Mouse (Mus musculus) cortical plate, adult 2 months (tissue): ENCODE measurements at regions not wholly inside any gene's neighbourhood (a gene's known extent, or its start where the extent isn't known, plus 50 kb on each side); places are given as distances from the start of the nearest gene placed in this dataset.

Experiments used
- H3K27ac ChIP-seq: fragments of 200-500 bp; 2 replicates; pipeline ENCODE4 v1.5.1; 2012; ENCODE audit warnings: low read length, control low read depth, inconsistent platforms; ENCODE audit not compliant: insufficient read depth
- H3K4me1 ChIP-seq: fragments of 200-500 bp; 2 replicates; pipeline ENCODE4 v1.6.1; 2011; ENCODE audit warnings: low read length; ENCODE audit not compliant: control insufficient read depth, insufficient read depth
- H3K4me3 ChIP-seq: fragments of 200-500 bp; 2 replicates; pipeline ENCODE4 v1.5.1; 2011; ENCODE audit warnings: mild to moderate bottlenecking, low read length, control low read depth; ENCODE audit not compliant: insufficient read depth
- CTCF ChIP-seq: fragments of 200-500 bp; IDR thresholded peaks from 2 replicates; pipeline ENCODE4 v1.5.1; 2011; ENCODE audit warnings: mild to moderate bottlenecking, control low read depth, low read length; ENCODE audit not compliant: insufficient read depth; ENCODE audit errors: extremely low read depth
- POLR2A ChIP-seq: fragments of 200-500 bp; IDR thresholded peaks from 2 replicates; pipeline ENCODE4 v1.6.1; 2011; ENCODE audit warnings: mild to moderate bottlenecking, low read length, control low read depth; ENCODE audit not compliant: insufficient read depth; ENCODE audit errors: extremely low read depth

DNA sequence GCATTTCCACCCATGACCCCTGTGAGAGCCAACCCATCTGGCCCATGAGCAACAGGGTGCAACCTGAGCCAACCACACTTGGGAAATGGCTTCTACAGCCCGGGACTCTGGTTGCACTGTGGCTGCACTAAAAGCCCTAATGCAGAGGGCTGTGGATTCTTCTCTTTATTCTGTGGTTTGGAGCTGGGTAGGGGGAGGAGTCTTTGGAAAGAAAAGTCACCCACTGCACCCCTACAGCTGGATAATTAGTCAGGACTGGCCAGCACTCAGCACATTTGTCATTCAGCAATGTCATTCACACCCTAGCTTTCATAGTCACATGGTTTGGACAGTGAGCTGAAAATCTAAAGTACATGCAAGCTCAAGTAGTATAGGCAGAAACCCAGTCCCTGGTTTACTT lies 541.5 kb downstream of the Nfib start:
- no peaks in the 10 kb centered on the region for H3K4me1 ChIP-seq
- no peak overlapping the region for H3K27ac ChIP-seq
- TF ChIP-seq CTCF (no peak), POLR2A (no peak)
- no peak overlapping the region for H3K4me3 ChIP-seq

DNA sequence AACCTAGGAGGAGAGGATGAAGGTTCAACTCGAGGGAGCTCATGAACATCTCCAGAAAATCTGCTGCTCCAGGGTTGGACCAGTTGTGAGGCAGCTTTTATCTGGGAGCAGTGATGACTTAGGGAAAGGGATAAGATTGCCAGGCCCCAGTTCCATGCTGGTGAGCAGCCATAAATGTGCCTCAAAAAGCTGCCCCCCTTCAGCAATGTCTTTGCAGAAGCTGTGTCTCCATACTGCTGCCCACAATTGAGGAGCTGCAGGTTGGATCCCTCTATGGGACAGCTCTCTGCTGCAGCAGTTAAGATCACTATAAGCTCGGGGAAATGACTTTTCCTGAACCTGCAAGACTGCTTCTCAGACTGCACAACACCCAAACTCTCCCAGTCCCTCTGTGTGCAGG lies 543.7 kb downstream of the Nfib start:
- TF ChIP-seq POLR2A (no peak), CTCF (no peak)
- Histone ChIP-seq H3K27ac (no peak overlapping the region), H3K4me3 (no peak overlapping the region), H3K4me1 (no peaks in the 10 kb centered on the region)

DNA sequence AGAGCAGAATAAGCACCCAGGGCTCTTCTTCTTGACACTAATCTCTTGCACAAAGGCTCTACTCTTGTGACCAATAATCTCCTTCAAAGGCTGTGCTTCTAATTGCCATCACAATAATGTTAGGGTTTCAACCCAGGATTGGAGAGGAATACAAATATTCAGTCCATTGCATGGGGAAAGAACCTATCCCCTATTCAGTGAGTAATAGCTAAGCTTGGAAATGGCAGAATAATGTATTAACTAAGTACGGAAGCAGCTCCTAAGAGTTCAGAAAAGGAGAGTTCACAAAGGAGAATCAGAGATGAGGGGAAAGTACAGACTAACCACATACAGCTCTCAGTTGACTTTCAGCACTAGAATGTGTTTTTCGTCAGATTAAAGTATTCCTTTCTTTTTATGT lies 544.3 kb downstream of the Nfib start:
- no peaks in the 10 kb centered on the region for H3K4me1 ChIP-seq
- no peak for TF ChIP-seq POLR2A
- no peak for TF ChIP-seq CTCF
- no peak overlapping the region for H3K27ac ChIP-seq
- H3K4me3 ChIP-seq: no peak overlapping the region

DNA sequence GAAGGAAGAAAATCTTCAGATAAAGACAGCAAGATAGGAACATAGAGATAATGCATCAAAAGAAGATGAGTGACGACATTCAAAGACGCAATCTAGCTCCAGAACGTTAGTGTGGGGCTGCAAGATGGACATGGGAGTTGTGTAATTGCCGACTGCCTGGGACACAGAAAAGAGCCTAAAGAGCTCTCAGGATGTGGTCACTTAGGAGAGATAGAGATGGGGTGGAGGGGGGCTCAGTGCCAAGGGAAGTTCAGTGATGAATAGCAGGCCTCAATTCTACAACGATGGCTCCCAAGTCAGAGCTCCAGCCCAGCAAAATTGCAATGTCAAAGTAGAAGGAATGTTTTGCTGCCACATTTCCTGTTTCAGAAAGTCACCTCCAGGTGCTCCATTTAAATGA lies 545.3 kb downstream of the Nfib start:
- no peak overlapping the region for H3K4me3 ChIP-seq
- H3K27ac ChIP-seq: no peak overlapping the region
- H3K4me1 ChIP-seq: no peaks in the 10 kb centered on the region
- TF ChIP-seq POLR2A (no peak), CTCF (no peak)

DNA sequence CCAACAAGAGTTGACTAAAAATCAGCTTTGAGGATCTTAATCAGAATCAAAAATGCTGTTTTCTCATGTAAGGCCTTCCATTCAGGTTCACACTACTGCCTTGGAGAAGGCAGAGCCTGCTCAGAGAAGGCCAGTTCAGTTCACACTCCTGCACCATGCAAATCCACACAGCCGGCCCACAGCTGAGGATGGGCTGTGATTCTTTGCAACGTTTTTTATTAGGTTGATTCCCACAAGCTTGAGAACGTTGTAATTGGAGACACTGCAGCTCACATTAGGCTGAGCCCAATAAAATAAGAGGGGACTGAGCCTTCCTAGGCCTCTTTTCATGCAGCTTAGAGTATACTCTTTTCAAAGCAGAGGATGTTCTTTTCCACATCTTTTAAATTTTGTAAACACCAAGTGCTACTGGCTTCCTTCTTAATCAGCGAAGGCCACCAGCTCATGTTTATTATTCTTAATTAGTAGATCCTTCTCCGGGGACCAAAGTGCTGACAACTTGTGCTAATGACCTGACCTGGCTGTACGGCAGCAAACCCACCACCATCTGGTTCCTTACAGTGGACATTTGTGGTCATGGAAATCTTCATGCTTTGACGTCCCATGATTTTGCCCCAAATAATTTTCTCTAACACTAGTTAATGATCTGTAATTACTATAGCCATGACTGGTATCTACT lies 549.8 kb downstream of the Nfib start:
- Histone ChIP-seq H3K4me3 (no peak overlapping the region), H3K27ac (no peak overlapping the region), H3K4me1 (no peaks in the 10 kb centered on the region)
- TF ChIP-seq POLR2A: no peak
- TF ChIP-seq CTCF: no peak

DNA sequence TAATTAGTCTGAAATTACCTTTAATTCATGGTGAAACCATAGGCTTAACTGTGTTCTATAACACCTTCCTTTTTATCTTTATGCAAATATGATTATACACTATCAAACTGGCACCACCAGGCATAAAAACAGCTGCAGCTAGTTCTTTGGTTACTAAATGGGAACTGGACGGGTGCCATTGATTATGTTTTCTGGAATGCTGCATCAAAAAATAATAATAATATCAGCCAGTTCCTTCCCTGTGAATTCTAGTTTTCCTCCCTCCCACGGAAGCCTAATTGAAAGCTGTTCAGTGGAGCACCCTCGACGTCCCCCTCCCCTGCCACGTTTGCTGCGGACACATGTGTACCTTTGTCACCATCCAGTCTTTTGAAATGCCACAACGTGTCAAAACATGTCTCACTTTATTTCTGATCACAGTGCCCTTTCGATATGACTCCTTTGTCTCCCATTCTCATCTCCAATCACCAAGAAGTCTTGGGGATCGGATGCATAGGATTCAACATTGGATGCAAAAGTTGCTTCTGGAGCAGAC lies 551.5 kb downstream of the Nfib start:
- no peak overlapping the region for H3K4me3 ChIP-seq
- no peak overlapping the region for H3K27ac ChIP-seq
- H3K4me1 ChIP-seq: no peaks in the 10 kb centered on the region
- TF ChIP-seq POLR2A (no peak), CTCF (no peak)

DNA sequence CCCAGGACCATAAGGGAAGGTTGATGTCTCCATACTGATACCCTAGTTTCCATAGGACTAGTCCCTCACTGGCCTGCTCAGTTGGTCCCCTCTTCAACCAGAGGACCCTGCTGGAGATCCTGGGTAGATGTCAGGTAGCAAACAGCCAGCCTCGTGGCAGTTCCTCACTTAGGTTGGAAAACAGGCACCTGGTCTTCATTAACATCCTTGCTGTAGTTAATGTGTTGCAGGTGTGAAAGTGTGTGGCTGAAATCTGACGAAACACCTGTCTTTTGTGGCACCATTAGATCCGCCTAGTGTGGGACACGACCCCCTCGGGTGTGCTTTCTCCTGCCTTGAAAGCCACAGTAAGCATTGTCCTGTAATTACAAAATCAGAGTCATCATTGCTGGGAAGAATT lies 551.9 kb downstream of the Nfib start:
- TF ChIP-seq POLR2A (no peak), CTCF (no peak)
- H3K4me1 ChIP-seq: no peaks in the 10 kb centered on the region

DNA sequence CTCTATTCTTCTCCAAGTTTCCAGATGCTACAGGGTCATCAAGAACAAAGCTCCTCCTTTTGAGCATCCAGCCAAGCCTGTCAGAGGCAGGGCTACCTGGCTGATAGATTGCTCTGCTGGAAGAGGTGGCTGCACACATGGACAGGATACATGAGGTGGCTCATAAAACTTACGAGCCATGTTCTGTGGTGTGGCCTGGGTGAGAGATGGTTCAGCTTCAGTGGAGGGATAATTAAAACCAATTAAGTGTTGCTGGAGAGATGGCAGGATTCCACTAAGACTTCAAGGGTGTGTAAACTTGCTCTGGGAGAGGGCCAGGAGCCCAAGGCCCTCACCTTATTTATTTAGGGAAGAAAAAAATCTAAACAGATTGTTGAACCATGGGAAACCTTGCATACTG lies 555.6 kb downstream of the Nfib start:
- TF ChIP-seq POLR2A (no peak), CTCF (no peak)
- H3K4me1 ChIP-seq: no peaks in the 10 kb centered on the region

More for the DNA sequence above, 551.9 kb downstream of the Nfib start:
- H3K27ac ChIP-seq: no peak overlapping the region
- no peak overlapping the region for H3K4me3 ChIP-seq

DNA sequence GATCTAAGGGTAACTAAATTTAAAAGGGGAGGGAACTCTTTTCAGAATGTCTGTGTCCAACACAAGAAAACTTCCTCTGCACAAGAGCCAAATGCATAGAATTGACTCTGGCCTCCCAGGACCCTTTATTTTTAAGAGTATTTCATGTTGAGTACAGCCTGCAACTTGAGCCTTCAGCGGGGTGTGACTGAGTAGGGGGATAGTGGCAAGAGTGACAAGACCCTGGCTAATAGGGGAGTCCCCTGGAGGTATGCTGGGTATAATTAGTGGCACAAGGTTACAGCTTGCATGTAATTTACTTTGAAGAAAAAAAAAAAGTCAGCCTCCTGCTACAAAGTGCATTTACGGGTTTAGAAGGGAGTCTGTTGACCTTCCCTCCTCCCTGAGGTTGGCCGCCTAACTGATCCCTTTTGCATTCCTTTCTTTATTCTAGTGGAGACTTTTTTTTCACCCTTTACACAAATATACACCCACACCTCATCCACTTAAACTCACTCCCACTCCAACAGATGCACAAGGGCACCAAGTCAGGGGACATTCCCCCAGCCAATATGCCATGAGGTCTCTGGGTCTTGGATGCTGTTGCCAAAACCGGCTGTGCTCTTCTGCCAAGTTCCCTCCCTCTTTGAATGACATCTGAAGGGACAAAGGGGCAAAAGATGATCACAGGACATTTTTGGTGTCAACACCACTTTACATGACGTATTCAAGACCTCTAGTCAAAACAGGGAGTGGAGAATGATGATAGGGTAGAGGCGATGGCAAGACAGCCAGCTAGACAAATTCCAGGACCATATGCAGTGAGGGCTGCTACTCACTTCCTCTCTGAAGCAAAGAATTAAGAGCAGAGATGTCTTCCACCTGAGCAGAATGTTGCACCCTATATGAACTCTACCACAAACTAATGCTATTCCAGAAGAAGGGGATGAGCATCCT lies 557.2 kb downstream of the Nfib start:
- no peak for TF ChIP-seq POLR2A
- TF ChIP-seq CTCF: no peak
- H3K4me1 ChIP-seq: no peaks in the 10 kb centered on the region
- no peak overlapping the region for H3K4me3 ChIP-seq
- no peak overlapping the region for H3K27ac ChIP-seq

More for the DNA sequence above, 555.6 kb downstream of the Nfib start:
- no peak overlapping the region for H3K27ac ChIP-seq
- H3K4me3 ChIP-seq: no peak overlapping the region

DNA sequence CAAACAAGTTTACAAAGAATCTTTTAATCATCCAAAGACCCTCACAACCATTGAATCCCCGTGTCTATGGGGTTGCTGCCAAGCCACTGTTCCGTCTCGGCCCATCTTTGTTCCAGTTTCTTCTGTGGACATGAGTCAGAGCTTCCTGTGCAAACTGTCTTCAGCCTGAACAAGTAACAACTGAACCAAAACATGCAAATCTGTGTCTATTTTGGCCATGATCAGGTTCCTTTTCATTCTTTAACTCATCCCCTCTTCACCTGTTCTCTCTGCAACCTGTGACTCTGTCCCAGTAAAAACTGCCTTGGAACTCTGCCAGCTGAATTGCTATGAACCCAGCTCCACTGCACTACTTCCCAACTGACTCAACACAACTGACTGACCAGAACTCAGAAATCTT lies 563.2 kb downstream of the Nfib start:
- no peak overlapping the region for H3K4me3 ChIP-seq
- H3K27ac ChIP-seq: no peak overlapping the region
- H3K4me1 ChIP-seq: no peaks in the 10 kb centered on the region
- TF ChIP-seq POLR2A (no peak), CTCF (no peak)
